Mouse (Mus musculus) cerebellum, adult 2 months (tissue): ENCODE measurements around the gene Per1.

Experiments used
- CTCF ChIP-seq: fragments of 200-500 bp; IDR thresholded peaks from 2 replicates; pipeline ENCODE4 v1.5.1; 2011; ENCODE audit warnings: low read depth, mild to moderate bottlenecking, control low read depth, low read length, moderate library complexity, borderline replicate concordance; ENCODE audit not compliant: insufficient read depth
- POLR2A ChIP-seq: fragments of 200-500 bp; IDR thresholded peaks from 2 replicates; pipeline ENCODE4 v1.6.1; 2011; ENCODE audit warnings: low read length, control low read depth, borderline replicate concordance; ENCODE audit not compliant: insufficient read depth

- no peak for TF ChIP-seq CTCF
- TF ChIP-seq POLR2A = no peak
Measured at GRCm38 (mm10) chr11:69052824-69053421, 42.1 kb upstream of the Per1 start.
